Mouse (Mus musculus) liver (tissue): ENCODE data around the gene Psmb2.

Experiments
- DNase-seq: peaks from one replicate; pipeline ENCODE4 v3.0.0-alpha.2; 2020; ENCODE audit warnings: mixed read lengths

Psmb2 gene

GRCm38 (mm10) chr4:126753268-126754230 is 76.1 kb downstream of the Psmb2 start, which contains the start of the genes Ncdn and AU040320:
Ncdn (minus strand) TSS chr4:126753438.
AU040320 (plus strand) TSS chr4:126753544.
- peak; percentile 96 for DNase-seq

GRCm38 (mm10) chr4:126754231-126754611 is 76.8 kb downstream of the Psmb2 start:
- no peak for DNase-seq

GRCm38 (mm10) chr4:126754736-126755374 is 77.4 kb downstream of the Psmb2 start:
- no peak for DNase-seq

GRCm38 (mm10) chr4:126756766-126757165 is 79.3 kb downstream of the Psmb2 start:
- no peak for DNase-seq

GRCm38 (mm10) chr4:126758299-126758698 is 80.9 kb downstream of the Psmb2 start:
- DNase-seq = no peak
